Mouse (Mus musculus) small intestine, adult 2 months (tissue): ENCODE results near the gene Exoc5.
"Not testable (repeated sequence)": the region's sequence is repeated elsewhere in the genome, so short reads cannot be mapped to it uniquely, and the experiment has no call there.

ENCODE experiments used
- CTCF ChIP-seq: fragments of 200-500 bp; IDR thresholded peaks from 2 replicates; pipeline ENCODE4 v1.5.1; 2012; ENCODE audit warnings: low read depth, mild to moderate bottlenecking, control low read depth, inconsistent platforms, low read length, moderate library complexity, mixed read lengths; ENCODE audit not compliant: insufficient replicate concordance, insufficient read length; ENCODE audit errors: extremely low read depth
- POLR2A ChIP-seq: fragments of 200-500 bp; IDR thresholded peaks from 2 replicates; pipeline ENCODE4 v1.6.1; 2012; ENCODE audit warnings: low read depth, mild to moderate bottlenecking, control low read depth, inconsistent platforms, low read length, moderate library complexity

DNA sequence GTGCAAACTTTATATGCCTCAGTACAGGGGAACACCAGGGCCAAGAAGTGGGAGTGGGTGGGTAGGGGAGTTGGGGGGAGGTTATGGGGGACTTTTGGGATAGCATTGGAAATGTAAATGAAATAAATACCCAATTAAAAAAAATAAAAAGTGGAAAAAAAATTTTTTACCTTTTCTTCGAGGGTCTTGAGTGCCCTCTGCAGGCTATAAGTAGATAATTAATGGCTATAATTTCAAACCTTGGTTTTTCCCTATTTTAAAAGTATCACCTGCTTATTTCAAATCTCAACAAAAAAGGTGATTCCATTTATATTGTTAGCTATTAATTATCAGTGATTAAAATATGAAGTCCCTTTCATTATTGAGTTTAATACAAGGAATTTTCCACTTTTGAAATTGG lies 25.3 kb upstream of the Exoc5 start:
- TF ChIP-seq CTCF, POLR2A: not testable (repeated sequence)
